Mouse (Mus musculus): ENCODE measurements around the gene Heatr5a. TPM values are rescaled to one million over a fixed set of nuclear protein-coding genes. Genes with fewer than 3 reads are reported as not detected.
A peak's percentile ranks its signal among the peaks of the same experiment; 100 is the strongest.

The Heatr5a gene
- 13.3 and 16.8 TPM in 2 replicates for polyA plus RNA-seq (2014; fragmentation: Nextera tagmentation; extraction: Ambion mirVana)

- H3K9me3 ChIP-seq (ENCODE audit: control insufficient read depth, low read length): peaks cover 2% of the 10 kb centered on the region; the same call in 1 of the 2 replicates
- peak within 1 kb of the TSS; percentile 94 for H3K4me3 ChIP-seq (ENCODE audit: low read depth, low read length)
- no peaks in the 10 kb centered on the region for H3K27me3 ChIP-seq (ENCODE audit: control insufficient read depth, insufficient read depth, low read length)
- 0 out of 2 replicates have a peak, but pooled peaks cover 4% of the 10 kb centered on the region for H3K4me1 ChIP-seq (replicated peaks; ENCODE audit: control insufficient read depth, insufficient read depth, low read length)
- H3K27ac ChIP-seq (ENCODE audit: low read depth, low read length): peak within 1 kb of the TSS; percentile 79
- peak within 1 kb of the TSS; percentile 85 for H3K9ac ChIP-seq (ENCODE audit: low read length)
- DNase-seq (ENCODE audit: low spot score) (peak; percentile 92), ATAC-seq (replicated peaks; ENCODE audit: low FRiP score) (peak; percentile 97)
- no peaks in the 10 kb centered on the region for H3K36me3 ChIP-seq (ENCODE audit: control insufficient read depth, insufficient read depth, low read length)
- WGBS: under 1% methylated on average over 53 of the region's 53 CpGs
- peak within 1 kb of the TSS; percentile 64 for H3K4me2 ChIP-seq (ENCODE audit: low read depth, low read length, severe bottlenecking)
Measured at GRCm38 (mm10) chr12:51971070-51971664, at the start of gene Heatr5a. Gene Heatr5a (minus strand): TSS chr12:51971321.

- DNase-seq (ENCODE audit: low spot score) (no peak), ATAC-seq (replicated peaks; ENCODE audit: low FRiP score) (no peak)
- Histone ChIP-seq H3K27me3 (ENCODE audit: control insufficient read depth, insufficient read depth, low read length) (no peaks in the 10 kb centered on the region), H3K9me3 (ENCODE audit: control insufficient read depth, low read length) (no peaks in the 10 kb centered on the region), H3K36me3 (ENCODE audit: control insufficient read depth, insufficient read depth, low read length) (no peaks in the 10 kb centered on the region), H3K4me1 (replicated peaks; ENCODE audit: control insufficient read depth, insufficient read depth, low read length) (no peaks in the 10 kb centered on the region), H3K4me2 (ENCODE audit: low read depth, low read length, severe bottlenecking) (no peak overlapping the region), H3K27ac (ENCODE audit: low read depth, low read length) (no peak overlapping the region), H3K9ac (ENCODE audit: low read length) (no peak overlapping the region), H3K4me3 (ENCODE audit: low read depth, low read length) (no peak overlapping the region)
- 93% methylated on average over 7 of the region's 7 CpGs for WGBS
Measured at GRCm38 (mm10) chr12:52014494-52015029, 43.4 kb upstream of the Heatr5a start.

- Histone ChIP-seq H3K27me3 (ENCODE audit: control insufficient read depth, insufficient read depth, low read length) (no peaks in the 10 kb centered on the region), H3K4me1 (replicated peaks; ENCODE audit: control insufficient read depth, insufficient read depth, low read length) (no peaks in the 10 kb centered on the region), H3K4me3 (ENCODE audit: low read depth, low read length) (no peak overlapping the region), H3K9me3 (ENCODE audit: control insufficient read depth, low read length) (no peaks in the 10 kb centered on the region), H3K4me2 (ENCODE audit: low read depth, low read length, severe bottlenecking) (no peak overlapping the region), H3K27ac (ENCODE audit: low read depth, low read length) (no peak overlapping the region), H3K9ac (ENCODE audit: low read length) (no peak overlapping the region), H3K36me3 (ENCODE audit: control insufficient read depth, insufficient read depth, low read length) (no peaks in the 10 kb centered on the region)
- 86% methylated on average over 11 of the region's 11 CpGs for WGBS
- DNase-seq (ENCODE audit: low spot score) (no peak), ATAC-seq (replicated peaks; ENCODE audit: low FRiP score) (no peak)
Measured at GRCm38 (mm10) chr12:52014044-52014443, 42.9 kb upstream of the Heatr5a start.

- Histone ChIP-seq H3K27me3 (ENCODE audit: control insufficient read depth, insufficient read depth, low read length) (no peaks in the 10 kb centered on the region), H3K27ac (ENCODE audit: low read depth, low read length) (no peak overlapping the region), H3K9ac (ENCODE audit: low read length) (no peak overlapping the region), H3K36me3 (ENCODE audit: control insufficient read depth, insufficient read depth, low read length) (no peaks in the 10 kb centered on the region), H3K4me1 (replicated peaks; ENCODE audit: control insufficient read depth, insufficient read depth, low read length) (no peaks in the 10 kb centered on the region), H3K9me3 (ENCODE audit: control insufficient read depth, low read length) (no peaks in the 10 kb centered on the region), H3K4me3 (ENCODE audit: low read depth, low read length) (no peak overlapping the region), H3K4me2 (ENCODE audit: low read depth, low read length, severe bottlenecking) (no peak overlapping the region)
- ATAC-seq (replicated peaks; ENCODE audit: low FRiP score) (no peak), DNase-seq (ENCODE audit: low spot score) (no peak)
- 68% methylated on average over 9 of the region's 9 CpGs for WGBS
Measured at GRCm38 (mm10) chr12:52013274-52013673, 42.2 kb upstream of the Heatr5a start.

GRCm38 (mm10) chr12:52012159-52012558, 41.0 kb upstream of the Heatr5a start:
- Histone ChIP-seq H3K27ac (ENCODE audit: low read depth, low read length) (no peak overlapping the region), H3K27me3 (ENCODE audit: control insufficient read depth, insufficient read depth, low read length) (no peaks in the 10 kb centered on the region), H3K4me1 (replicated peaks; ENCODE audit: control insufficient read depth, insufficient read depth, low read length) (no peaks in the 10 kb centered on the region), H3K9ac (ENCODE audit: low read length) (no peak overlapping the region), H3K36me3 (ENCODE audit: control insufficient read depth, insufficient read depth, low read length) (no peaks in the 10 kb centered on the region), H3K4me2 (ENCODE audit: low read depth, low read length, severe bottlenecking) (no peak overlapping the region), H3K9me3 (ENCODE audit: control insufficient read depth, low read length) (no peaks in the 10 kb centered on the region), H3K4me3 (ENCODE audit: low read depth, low read length) (no peak overlapping the region)
- WGBS: 83% methylated on average over 8 of the region's 8 CpGs
- ATAC-seq (replicated peaks; ENCODE audit: low FRiP score) (no peak), DNase-seq (ENCODE audit: low spot score) (no peak)

- Histone ChIP-seq H3K4me3 (ENCODE audit: low read depth, low read length) (peak overlapping the region; percentile 4; the same call in 1 of the 2 replicates), H3K27ac (ENCODE audit: low read depth, low read length) (peak overlapping the region; percentile 70), H3K4me1 (replicated peaks; ENCODE audit: control insufficient read depth, insufficient read depth, low read length) (no peaks in the 10 kb centered on the region; the same call in 1 of the 2 replicates), H3K9me3 (ENCODE audit: control insufficient read depth, low read length) (no peaks in the 10 kb centered on the region), H3K36me3 (ENCODE audit: control insufficient read depth, insufficient read depth, low read length) (no peaks in the 10 kb centered on the region), H3K4me2 (ENCODE audit: low read depth, low read length, severe bottlenecking) (peak overlapping the region; percentile 38; the same call in 1 of the 2 replicates), H3K9ac (ENCODE audit: low read length) (no peak overlapping the region), H3K27me3 (ENCODE audit: control insufficient read depth, insufficient read depth, low read length) (no peaks in the 10 kb centered on the region)
- DNase-seq (ENCODE audit: low spot score) (no peak), ATAC-seq (replicated peaks; ENCODE audit: low FRiP score) (no peak)
- WGBS: 66% methylated on average over 2 of the region's 2 CpGs
Measured at GRCm38 (mm10) chr12:52010630-52010961, 39.5 kb upstream of the Heatr5a start.

- Histone ChIP-seq H3K27ac (ENCODE audit: low read depth, low read length) (peak overlapping the region; percentile 70), H3K4me3 (ENCODE audit: low read depth, low read length) (peak overlapping the region; percentile 4), H3K27me3 (ENCODE audit: control insufficient read depth, insufficient read depth, low read length) (no peaks in the 10 kb centered on the region), H3K36me3 (ENCODE audit: control insufficient read depth, insufficient read depth, low read length) (no peaks in the 10 kb centered on the region), H3K9ac (ENCODE audit: low read length) (no peak overlapping the region; the same call in 1 of the 2 replicates), H3K9me3 (ENCODE audit: control insufficient read depth, low read length) (no peaks in the 10 kb centered on the region), H3K4me1 (replicated peaks; ENCODE audit: control insufficient read depth, insufficient read depth, low read length) (no peaks in the 10 kb centered on the region; the same call in 1 of the 2 replicates), H3K4me2 (ENCODE audit: low read depth, low read length, severe bottlenecking) (peak overlapping the region; percentile 38)
- 29% methylated on average over 15 of the region's 15 CpGs for WGBS
- DNase-seq (ENCODE audit: low spot score): no peak
- ATAC-seq (replicated peaks; ENCODE audit: low FRiP score): peak; percentile 76
Measured at GRCm38 (mm10) chr12:52009928-52010629, 39.0 kb upstream of the Heatr5a start.

GRCm38 (mm10) chr12:52006633-52006994, 35.5 kb upstream of the Heatr5a start:
- Histone ChIP-seq H3K36me3 (ENCODE audit: control insufficient read depth, insufficient read depth, low read length) (no peaks in the 10 kb centered on the region), H3K4me1 (replicated peaks; ENCODE audit: control insufficient read depth, insufficient read depth, low read length) (no peaks in the 10 kb centered on the region; the same call in 1 of the 2 replicates), H3K9ac (ENCODE audit: low read length) (no peak overlapping the region), H3K4me3 (ENCODE audit: low read depth, low read length) (peak overlapping the region; percentile 76), H3K4me2 (ENCODE audit: low read depth, low read length, severe bottlenecking) (peak overlapping the region; percentile 63; the same call in 1 of the 2 replicates), H3K27ac (ENCODE audit: low read depth, low read length) (no peak overlapping the region), H3K9me3 (ENCODE audit: control insufficient read depth, low read length) (no peaks in the 10 kb centered on the region), H3K27me3 (ENCODE audit: control insufficient read depth, insufficient read depth, low read length) (no peaks in the 10 kb centered on the region)
- ATAC-seq (replicated peaks; ENCODE audit: low FRiP score): peak; percentile 45
- 59% methylated on average over 5 of the region's 5 CpGs for WGBS
- DNase-seq (ENCODE audit: low spot score): no peak
